Mouse (Mus musculus) heart, embryonic 13.5 days (tissue): Measurements from ENCODE around the gene Gpt2. TPM values are rescaled to one million over a fixed set of nuclear protein-coding genes. Genes with fewer than 3 reads are reported as not detected.

Experiments
- ATAC-seq: fragments of 200-750 bp; cut with Nextera tagmentation; 2 replicates; pipeline ENCODE4 v1.8.0; 2017; ENCODE audit warnings: moderate TSS enrichment; ENCODE audit not compliant: insufficient number of reproducible peaks, low FRiP score, low TSS enrichment; ENCODE audit errors: extremely low read depth
- H3K27ac ChIP-seq: fragments of 300-500 bp; sonication (generic); replicated peaks from 2 replicates; pipeline ENCODE4 v1.5.1; 2015; ENCODE audit warnings: moderate library complexity, mild to moderate bottlenecking, inconsistent platforms
- H3K27me3 ChIP-seq: fragments of 300-500 bp; sonication (generic); replicated peaks from 2 replicates; pipeline ENCODE4 v1.6.1; 2015; ENCODE audit warnings: mild to moderate bottlenecking, inconsistent platforms
- H3K36me3 ChIP-seq: fragments of 300-500 bp; sonication (generic); 2 replicates; pipeline ENCODE4 v1.6.1; 2015; ENCODE audit warnings: mild to moderate bottlenecking, inconsistent platforms
- H3K4me1 ChIP-seq: fragments of 300-500 bp; sonication (generic); 2 replicates; pipeline ENCODE4 v1.6.1; 2015; ENCODE audit warnings: inconsistent platforms
- H3K4me2 ChIP-seq: fragments of 300-500 bp; sonication (generic); 2 replicates; pipeline ENCODE4 v1.6.1; 2015; ENCODE audit warnings: inconsistent platforms, mild to moderate bottlenecking, moderate library complexity
- H3K4me3 ChIP-seq: fragments of 300-500 bp; sonication (generic); 2 replicates; pipeline ENCODE4 v1.5.1; 2015; ENCODE audit warnings: moderate library complexity, mild to moderate bottlenecking, inconsistent platforms
- H3K9ac ChIP-seq: fragments of 300-500 bp; sonication (generic); 2 replicates; pipeline ENCODE4 v1.6.1; 2015; ENCODE audit warnings: inconsistent platforms, mild to moderate bottlenecking, moderate library complexity
- H3K9me3 ChIP-seq: fragments of 300-500 bp; sonication (generic); 2 replicates; pipeline ENCODE4 v1.6.1; 2016; ENCODE audit warnings: inconsistent platforms
- WGBS: fragments of 180-500 bp; shearing (Covaris S2); methylation state at CpG from one replicate; pipeline ENCODE4 v1.1.7; 2015; ENCODE audit warnings: mixed read lengths; 5-methylcytosine and 5-hydroxymethylcytosine counted together
- polyA plus RNA-seq: library from polyadenylated mRNA; unstranded; fragments of >200 nt; fragmentation: Nextera tagmentation; extraction: Ambion mirVana; gene quantifications from 2 replicates; pipeline ENCODE4 v1.2.1, GENCODE M21; 2015

Gpt2 gene
- polyA plus RNA-seq, 1 experiment from 2014 or later: 7.4 TPM

DNA sequence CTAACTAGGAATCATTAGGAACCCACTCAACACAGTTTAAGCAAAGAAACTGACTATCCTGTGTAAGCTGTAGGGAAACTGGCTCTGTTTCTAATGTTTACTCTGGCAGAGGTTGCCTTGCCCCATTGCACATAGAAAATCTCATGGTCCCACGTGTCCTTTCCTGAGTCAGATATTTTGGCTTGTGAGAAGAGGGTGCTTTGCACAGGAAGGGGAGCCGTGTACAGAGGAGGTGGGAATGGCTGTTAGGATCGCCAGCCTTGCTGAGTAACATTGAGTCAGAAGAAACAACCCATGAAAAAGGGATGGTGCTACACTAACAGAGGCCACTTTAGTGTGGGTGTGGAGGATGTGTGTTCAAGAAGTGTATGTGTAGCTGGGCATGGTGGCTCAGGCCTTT is 36.6 kb downstream of the Gpt2 start:
- 62% methylated on average over 3 of the region's 3 CpGs for WGBS
- no peaks in the 10 kb centered on the region for H3K27me3 ChIP-seq
- H3K27ac ChIP-seq: no peak overlapping the region
- H3K4me2 ChIP-seq: no peak overlapping the region
- peaks cover 23% of the 10 kb centered on the region for H3K36me3 ChIP-seq
- ATAC-seq: no peak
- H3K4me3 ChIP-seq: no peak overlapping the region
- no peaks in the 10 kb centered on the region for H3K9me3 ChIP-seq
- no peak overlapping the region for H3K9ac ChIP-seq
- peaks cover 6% of the 10 kb centered on the region; the same call in 1 of the 2 replicates for H3K4me1 ChIP-seq

DNA sequence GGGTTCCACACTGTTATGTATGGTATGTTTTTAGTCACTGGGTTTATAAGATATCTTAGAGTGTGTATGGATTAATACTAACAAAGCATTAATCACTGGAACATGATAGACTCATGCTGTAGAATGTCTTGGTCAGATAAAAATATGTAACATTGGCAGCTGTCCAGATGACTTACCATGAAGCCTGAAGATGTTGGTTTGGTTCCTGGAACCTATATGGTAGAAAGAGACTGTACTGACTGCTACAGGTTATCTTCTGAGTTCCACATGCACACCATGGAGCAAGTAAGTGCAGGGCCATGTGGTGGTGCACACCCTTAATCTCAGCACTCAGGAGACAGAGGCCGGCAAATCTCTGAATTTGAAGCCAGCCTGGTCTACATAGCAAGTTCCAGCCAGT is 38.3 kb downstream of the Gpt2 start:
- H3K4me2 ChIP-seq: no peak overlapping the region
- no peaks in the 10 kb centered on the region for H3K4me1 ChIP-seq
- no peaks in the 10 kb centered on the region for H3K9me3 ChIP-seq
- no peak overlapping the region for H3K4me3 ChIP-seq
- ATAC-seq: no peak
- H3K27me3 ChIP-seq: no peaks in the 10 kb centered on the region
- H3K27ac ChIP-seq: no peak overlapping the region
- 85% methylated on average over 1 of the region's 1 CpGs for WGBS
- H3K9ac ChIP-seq: no peak overlapping the region
- H3K36me3 ChIP-seq: peaks cover 41% of the 10 kb centered on the region

DNA sequence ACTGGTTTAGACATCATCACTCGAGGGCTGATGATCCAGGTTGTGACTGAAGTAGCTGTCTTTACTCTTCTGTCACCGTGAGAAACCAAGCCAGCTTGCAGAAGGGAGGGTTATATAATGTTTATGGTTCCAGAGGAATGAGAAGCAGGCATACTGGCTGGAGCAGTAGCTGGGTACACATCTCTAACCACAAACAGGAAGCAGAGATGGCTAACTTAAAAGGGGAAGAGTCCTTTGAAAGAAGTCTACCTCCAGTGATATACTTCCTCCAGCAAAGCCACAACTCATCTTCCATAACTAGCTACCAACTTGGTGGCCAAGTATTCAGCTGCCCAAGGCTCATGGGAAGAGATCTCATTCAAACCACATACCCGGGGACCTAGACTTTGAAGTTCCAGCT is 39.1 kb downstream of the Gpt2 start:
- 76% methylated on average over 3 of the region's 3 CpGs for WGBS
- Histone ChIP-seq H3K27ac (no peak overlapping the region), H3K36me3 (peaks cover 49% of the 10 kb centered on the region), H3K9me3 (no peaks in the 10 kb centered on the region), H3K27me3 (no peaks in the 10 kb centered on the region), H3K9ac (no peak overlapping the region), H3K4me3 (no peak overlapping the region), H3K4me2 (no peak overlapping the region), H3K4me1 (no peaks in the 10 kb centered on the region)
- ATAC-seq: no peak

DNA sequence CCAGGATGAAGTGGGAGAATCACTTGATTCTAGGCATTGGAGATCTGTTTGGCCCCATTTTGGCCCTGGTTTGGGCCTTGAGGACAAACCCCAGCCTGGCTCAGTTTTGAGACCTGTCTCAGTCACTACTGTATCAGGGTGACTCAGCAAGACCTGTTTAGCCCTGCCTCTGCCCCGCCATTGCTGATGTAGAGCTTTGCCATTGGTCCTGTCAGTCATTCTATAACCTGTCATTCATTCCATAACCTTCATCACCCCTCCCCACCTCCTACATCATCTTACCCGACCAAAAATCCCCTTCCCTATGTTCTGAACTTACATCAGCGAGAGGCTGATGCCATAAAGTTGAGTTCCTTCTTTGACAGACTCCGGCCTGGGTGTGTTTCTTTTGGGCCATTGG is 40.5 kb downstream of the Gpt2 start:
- no peak for ATAC-seq
- Histone ChIP-seq H3K27me3 (no peaks in the 10 kb centered on the region), H3K4me1 (no peaks in the 10 kb centered on the region), H3K4me2 (no peak overlapping the region), H3K9ac (no peak overlapping the region), H3K9me3 (no peaks in the 10 kb centered on the region), H3K4me3 (no peak overlapping the region), H3K27ac (no peak overlapping the region), H3K36me3 (peaks cover 62% of the 10 kb centered on the region)
- WGBS: 84% methylated on average over 4 of the region's 4 CpGs

DNA sequence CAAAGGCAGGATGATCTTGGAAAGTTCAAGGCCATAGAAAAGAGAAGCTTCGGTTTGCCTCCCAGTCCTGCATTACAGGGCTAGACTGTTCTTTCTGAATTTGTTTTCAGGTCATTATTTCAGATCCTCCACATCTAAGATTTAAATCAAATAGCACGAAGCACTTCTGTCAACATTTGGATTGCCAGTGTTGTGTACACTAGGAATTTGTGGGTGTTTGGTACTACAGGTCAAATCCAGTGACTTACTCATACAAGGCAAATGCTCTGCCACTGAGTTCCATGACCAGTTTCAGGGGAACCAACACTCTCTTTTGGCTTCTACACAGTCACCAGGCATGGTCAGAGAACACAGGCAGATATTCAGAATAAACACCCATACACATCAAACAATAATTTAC is 41.1 kb downstream of the Gpt2 start:
- 94% methylated on average over 2 of the region's 2 CpGs for WGBS
- no peak overlapping the region for H3K4me3 ChIP-seq
- no peak overlapping the region for H3K4me2 ChIP-seq
- H3K36me3 ChIP-seq: peaks cover 68% of the 10 kb centered on the region
- H3K9ac ChIP-seq: no peak overlapping the region
- H3K9me3 ChIP-seq: no peaks in the 10 kb centered on the region
- no peaks in the 10 kb centered on the region for H3K4me1 ChIP-seq
- no peak overlapping the region for H3K27ac ChIP-seq
- no peaks in the 10 kb centered on the region for H3K27me3 ChIP-seq
- ATAC-seq: no peak

DNA sequence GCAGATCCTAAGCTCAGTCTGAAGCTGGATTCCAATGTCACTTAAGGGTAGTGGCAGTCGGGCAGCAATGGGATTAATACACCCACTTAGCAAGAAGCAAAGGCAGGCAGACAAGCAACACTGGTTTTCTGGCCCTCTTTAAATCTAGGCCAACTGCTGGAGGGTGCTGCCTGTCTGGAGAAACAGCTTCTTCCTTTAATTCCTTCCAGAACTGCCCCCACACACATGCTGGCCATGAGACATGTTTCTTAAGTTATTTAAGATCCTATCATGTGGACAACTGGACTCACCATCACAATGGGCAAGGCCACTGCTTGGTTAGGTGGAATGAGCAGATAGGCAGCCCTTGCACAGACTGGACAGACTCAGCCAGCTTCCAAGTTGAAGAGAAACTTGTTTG is 41.8 kb downstream of the Gpt2 start:
- H3K27me3 ChIP-seq: no peaks in the 10 kb centered on the region
- H3K9me3 ChIP-seq: no peaks in the 10 kb centered on the region
- H3K36me3 ChIP-seq: peaks cover 75% of the 10 kb centered on the region
- H3K4me1 ChIP-seq: no peaks in the 10 kb centered on the region
- WGBS: 75% methylated on average over 1 of the region's 1 CpGs
- ATAC-seq: no peak
- H3K4me2 ChIP-seq: no peak overlapping the region
- no peak overlapping the region for H3K4me3 ChIP-seq
- H3K9ac ChIP-seq: no peak overlapping the region
- no peak overlapping the region for H3K27ac ChIP-seq

DNA sequence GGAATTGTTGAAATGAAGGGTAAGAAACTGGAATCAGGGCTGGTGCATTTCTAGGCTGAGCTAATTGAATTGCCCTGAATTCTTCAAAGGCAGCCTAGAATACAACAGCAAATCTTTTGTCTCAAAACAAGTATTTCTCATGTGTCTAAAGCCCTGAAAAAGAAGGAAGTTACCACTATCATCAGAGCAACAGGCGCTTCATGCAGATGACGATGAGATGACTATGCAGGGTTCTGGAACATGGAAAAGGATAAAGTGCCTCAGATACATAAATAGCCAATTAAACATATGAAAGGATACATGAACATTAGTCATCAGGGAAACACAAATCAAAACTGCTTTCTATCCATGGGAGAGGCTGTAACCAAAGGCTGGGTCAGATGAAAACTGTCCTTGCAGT is 44.0 kb downstream of the Gpt2 start:
- Histone ChIP-seq H3K27ac (no peak overlapping the region), H3K9ac (no peak overlapping the region), H3K4me2 (no peak overlapping the region), H3K4me3 (no peak overlapping the region), H3K4me1 (no peaks in the 10 kb centered on the region), H3K27me3 (no peaks in the 10 kb centered on the region), H3K9me3 (no peaks in the 10 kb centered on the region), H3K36me3 (peaks cover 86% of the 10 kb centered on the region)
- 97% methylated on average over 2 of the region's 2 CpGs for WGBS
- no peak for ATAC-seq

DNA sequence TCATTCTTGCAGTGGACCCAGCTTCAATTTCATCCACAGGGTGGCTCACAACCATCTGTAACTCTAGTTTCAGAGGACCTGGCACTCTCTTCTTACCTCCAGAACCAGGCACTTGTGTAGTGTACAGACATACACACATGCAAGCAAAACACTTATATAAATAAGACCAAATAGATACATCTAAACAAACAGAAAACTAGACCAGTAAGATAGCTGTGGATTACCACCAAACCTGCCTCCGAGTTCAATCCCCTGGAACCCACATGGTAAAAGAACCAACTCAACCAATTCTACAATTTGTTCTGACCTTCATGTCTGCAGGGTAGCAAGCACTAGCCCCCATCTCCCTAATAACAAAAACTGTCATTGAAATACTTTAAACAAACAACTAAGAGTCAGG is 59.6 kb downstream of the Gpt2 start:
- Histone ChIP-seq H3K36me3 (peaks cover 65% of the 10 kb centered on the region), H3K9me3 (no peaks in the 10 kb centered on the region), H3K9ac (no peak overlapping the region), H3K4me3 (no peak overlapping the region), H3K27ac (no peak overlapping the region), H3K4me2 (no peak overlapping the region), H3K27me3 (no peaks in the 10 kb centered on the region), H3K4me1 (peaks cover 39% of the 10 kb centered on the region)
- ATAC-seq: no peak
- WGBS: 86% methylated on average over 1 of the region's 1 CpGs

DNA sequence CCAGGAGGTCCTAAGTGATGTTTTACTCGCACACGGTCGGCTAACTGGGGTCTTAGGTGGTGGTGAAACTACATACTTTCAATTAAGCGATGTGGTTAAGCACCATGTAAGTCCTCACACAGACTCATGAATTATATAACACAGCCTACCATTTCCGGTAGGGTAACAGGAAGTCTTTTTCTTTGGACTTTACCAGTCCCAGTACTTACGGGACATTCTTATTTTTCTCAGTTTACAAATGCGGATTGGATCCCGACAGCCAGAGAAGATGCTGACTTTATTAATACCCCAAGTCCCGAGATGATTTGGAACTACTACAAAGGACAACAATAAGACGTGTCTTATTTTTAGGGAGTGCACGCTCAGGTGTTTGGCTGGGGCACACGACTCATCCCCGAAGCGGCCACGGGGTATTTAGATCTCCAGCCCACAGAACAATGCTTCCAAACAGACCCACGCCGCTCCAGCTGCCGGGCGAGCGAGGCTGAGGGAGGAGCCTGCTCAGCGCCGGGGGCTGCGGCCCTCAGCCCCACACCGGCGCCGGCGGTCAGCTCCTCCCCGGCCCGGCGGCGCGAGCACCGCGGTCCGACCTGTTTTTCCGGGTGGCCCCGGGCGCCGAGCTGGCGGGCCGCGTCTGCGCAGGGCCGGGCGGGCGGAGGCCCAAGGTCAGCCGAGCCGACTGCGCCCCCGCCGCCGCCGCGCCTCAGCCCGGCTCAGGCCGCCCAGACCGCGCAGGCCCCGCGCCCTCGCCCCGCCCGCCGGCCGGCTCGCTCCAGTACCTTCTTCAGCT is 62.2 kb downstream of the Gpt2 start:
- ATAC-seq: peak; percentile 84
- no peaks in the 10 kb centered on the region for H3K27me3 ChIP-seq

DNA sequence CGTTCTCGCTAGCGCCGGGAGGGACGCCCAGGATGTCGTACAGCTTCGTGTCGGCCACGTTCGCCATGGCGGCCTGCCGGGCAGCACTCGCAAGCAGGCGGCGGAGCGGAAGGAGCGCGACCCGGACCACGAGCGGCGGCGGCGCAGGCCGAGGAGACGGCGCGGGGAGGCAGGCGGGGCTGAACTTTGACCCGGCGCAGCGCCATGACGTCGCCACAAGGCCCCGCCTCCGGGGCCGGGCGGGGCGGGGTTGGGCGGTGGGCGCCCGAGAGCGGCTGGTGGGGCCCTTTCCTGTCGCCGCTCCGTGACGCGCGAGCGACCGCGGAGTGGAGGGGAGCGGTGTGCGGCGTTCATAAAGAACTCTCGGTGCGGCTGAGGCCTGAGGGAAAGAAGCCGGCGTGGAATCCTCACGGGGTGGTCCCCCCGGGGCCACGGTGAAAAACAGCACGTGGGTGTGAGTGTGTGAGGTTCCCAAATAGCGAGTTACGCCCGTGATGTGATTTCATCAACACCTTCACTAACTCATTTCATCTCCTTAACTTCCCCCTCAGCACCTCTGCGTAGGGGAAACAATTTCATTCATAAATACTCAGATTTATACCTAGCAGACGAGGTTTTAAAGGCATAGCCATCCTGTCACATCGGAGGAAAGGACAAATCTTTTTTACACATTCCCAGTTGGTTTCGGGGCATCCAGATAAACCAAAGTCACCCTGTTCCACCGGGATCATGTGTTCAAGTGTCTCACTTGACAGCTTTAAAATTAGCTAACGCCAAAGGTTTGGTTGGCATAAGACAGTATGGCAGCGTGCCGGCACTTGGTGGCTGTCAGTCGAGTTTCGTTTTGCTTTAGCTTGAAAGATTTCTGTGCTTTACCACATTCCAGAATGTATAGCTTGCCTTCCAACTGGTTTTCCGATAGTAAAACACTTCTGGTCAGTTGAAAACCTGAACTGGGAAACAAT is 63.1 kb downstream of the Gpt2 start, which contains the start of gene Dnaja2:
Dnaja2 (minus strand) TSS at position 164 of the 965 bp plus-strand sequence.
- WGBS: under 1% methylated on average over 77 of the region's 77 CpGs
- ATAC-seq: peak; percentile 95
- H3K27me3 ChIP-seq: no peaks in the 10 kb centered on the region
- H3K4me3 ChIP-seq: peak within 1 kb of the TSS; percentile 97
- H3K36me3 ChIP-seq: peaks cover 30% of the 10 kb centered on the region
- H3K9ac ChIP-seq: peak within 1 kb of the TSS; percentile 98
- peaks cover 39% of the 10 kb centered on the region for H3K4me1 ChIP-seq
- H3K27ac ChIP-seq: peak within 1 kb of the TSS; percentile 95
- H3K9me3 ChIP-seq: no peaks in the 10 kb centered on the region
- H3K4me2 ChIP-seq: peak within 1 kb of the TSS; percentile 97

More for the DNA sequence above, 62.2 kb downstream of the Gpt2 start:
- Histone ChIP-seq H3K4me3 (peak overlapping the region; percentile 97), H3K4me1 (peaks cover 39% of the 10 kb centered on the region), H3K9me3 (no peaks in the 10 kb centered on the region), H3K4me2 (peak overlapping the region; percentile 97), H3K9ac (peak overlapping the region; percentile 98), H3K27ac (peak overlapping the region; percentile 95), H3K36me3 (peaks cover 38% of the 10 kb centered on the region)
- WGBS: under 1% methylated on average over 63 of the region's 66 CpGs

DNA sequence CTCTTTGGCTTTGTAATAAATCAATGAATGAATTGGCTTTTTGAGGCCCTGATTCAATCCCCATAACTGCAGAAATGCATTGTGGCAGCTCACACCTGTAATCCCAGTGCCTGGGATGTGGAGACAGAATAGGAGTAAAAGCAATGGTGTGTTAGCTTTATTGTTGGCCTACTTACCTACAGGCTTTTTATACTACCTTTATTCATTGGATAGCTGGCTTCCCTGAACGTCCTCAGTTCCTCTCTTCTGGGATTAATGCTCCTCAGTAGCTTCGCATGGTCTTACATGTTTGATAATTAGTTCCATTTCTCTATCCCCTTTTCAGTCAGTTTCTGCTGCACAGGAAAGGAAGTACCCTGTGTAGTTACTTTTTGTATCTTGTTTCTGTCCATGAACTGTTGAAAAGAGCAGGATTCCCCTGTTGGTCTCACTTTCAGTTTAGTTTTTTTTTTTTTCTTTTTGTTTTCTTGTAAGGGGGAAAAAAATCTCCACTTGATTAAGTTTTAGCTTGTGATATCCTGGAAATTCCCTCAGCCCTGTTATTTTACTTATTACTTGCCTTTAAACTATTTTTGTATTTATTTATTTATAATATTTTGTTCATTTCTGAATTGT is 64.7 kb downstream of the Gpt2 start:
- no peak overlapping the region for H3K4me2 ChIP-seq
- no peaks in the 10 kb centered on the region for H3K9me3 ChIP-seq
- peaks cover 14% of the 10 kb centered on the region for H3K36me3 ChIP-seq
- no peak overlapping the region for H3K4me3 ChIP-seq
- WGBS: 82% methylated on average over 2 of the region's 2 CpGs
- H3K9ac ChIP-seq: no peak overlapping the region
- ATAC-seq: no peak
- no peaks in the 10 kb centered on the region for H3K27me3 ChIP-seq
- H3K27ac ChIP-seq: no peak overlapping the region
- H3K4me1 ChIP-seq: peaks cover 28% of the 10 kb centered on the region
